Mouse (Mus musculus): ENCODE data around the gene Cep170b.

Cep170b gene

GRCm38 (mm10) chr12:112764141-112764540 lies 43.9 kb downstream of the Cep170b start:
- no peak for DNase-seq (ENCODE audit: low read depth, low spot score)

- no peak for DNase-seq (ENCODE audit: low read depth, low spot score)
Measured at GRCm38 (mm10) chr12:112764991-112765390, 44.7 kb downstream of the Cep170b start.

GRCm38 (mm10) chr12:112766586-112766985 lies 46.3 kb downstream of the Cep170b start:
- no peak for DNase-seq (ENCODE audit: low read depth, low spot score)

- DNase-seq (ENCODE audit: low read depth, low spot score): no peak
Measured at GRCm38 (mm10) chr12:112767036-112767890, 47.0 kb downstream of the Cep170b start.

- DNase-seq (ENCODE audit: low read depth, low spot score): no peak
Measured at GRCm38 (mm10) chr12:112768166-112768565, 47.9 kb downstream of the Cep170b start.

GRCm38 (mm10) chr12:112769031-112769430 lies 48.8 kb downstream of the Cep170b start:
- DNase-seq (ENCODE audit: low read depth, low spot score): peak; percentile 63

GRCm38 (mm10) chr12:112769751-112770150 lies 49.5 kb downstream of the Cep170b start:
- DNase-seq (ENCODE audit: low read depth, low spot score): no peak

- DNase-seq (ENCODE audit: low read depth, low spot score): no peak
Measured at GRCm38 (mm10) chr12:112770396-112770795, 50.1 kb downstream of the Cep170b start.

GRCm38 (mm10) chr12:112772306-112772705 lies 52.1 kb downstream of the Cep170b start:
- DNase-seq (ENCODE audit: low read depth, low spot score): no peak

GRCm38 (mm10) chr12:112773366-112773765 lies 53.1 kb downstream of the Cep170b start:
- DNase-seq (ENCODE audit: low read depth, low spot score): no peak

- no peak for DNase-seq (ENCODE audit: low read depth, low spot score)
Measured at GRCm38 (mm10) chr12:112774026-112774425, 53.8 kb downstream of the Cep170b start.

- DNase-seq (ENCODE audit: low read depth, low spot score): no peak
Measured at GRCm38 (mm10) chr12:112774481-112774880, 54.2 kb downstream of the Cep170b start.

- DNase-seq (ENCODE audit: low read depth, low spot score): no peak
Measured at GRCm38 (mm10) chr12:112791026-112791425, 70.8 kb downstream of the Cep170b start.

- DNase-seq (ENCODE audit: low read depth, low spot score): peak; percentile 66
Measured at GRCm38 (mm10) chr12:112793601-112794355, 73.5 kb downstream of the Cep170b start.

GRCm38 (mm10) chr12:112794356-112794816 lies 74.1 kb downstream of the Cep170b start:
- DNase-seq (ENCODE audit: low read depth, low spot score): peak; percentile 38

GRCm38 (mm10) chr12:112794998-112795397 lies 74.7 kb downstream of the Cep170b start:
- no peak for DNase-seq (ENCODE audit: low read depth, low spot score)

- peak; percentile 74 for DNase-seq (ENCODE audit: low read depth, low spot score)
Measured at GRCm38 (mm10) chr12:112795466-112796104, 75.3 kb downstream of the Cep170b start.
